Mouse (Mus musculus) liver, embryonic 14.5 days (tissue): ENCODE data around the gene Ascl2. TPM values are rescaled to one million over a fixed set of nuclear protein-coding genes. Genes with fewer than 3 reads are reported as not detected.

Source experiments
- ATAC-seq: fragments of 200-750 bp; cut with Nextera tagmentation; 2 replicates; pipeline ENCODE4 v1.8.0; 2017; ENCODE audit warnings: moderate number of reproducible peaks, mild to moderate bottlenecking, moderate library complexity; ENCODE audit not compliant: insufficient read depth
- DNase-seq, 3 experiments: peaks; one replicate each; pipeline ENCODE4 v3.0.0-alpha.2; 2012 to 2013; ENCODE audit warnings: low read depth in 3 of 3, low spot score in 3 of 3
- H3K27ac ChIP-seq: fragments of 300-500 bp; sonication (generic); 2 replicates; pipeline ENCODE4 v1.5.1; 2014; ENCODE audit warnings: moderate library complexity, mild to moderate bottlenecking, control low read depth, inconsistent platforms
- H3K27me3 ChIP-seq: fragments of 300-500 bp; sonication (generic); 2 replicates; pipeline ENCODE4 v1.6.1; 2014; ENCODE audit warnings: mild to moderate bottlenecking, low read length, moderate library complexity; ENCODE audit not compliant: control insufficient read depth, insufficient read depth
- H3K36me3 ChIP-seq: fragments of 300-500 bp; sonication (generic); replicated peaks from 2 replicates; pipeline ENCODE4 v1.6.1; 2014; ENCODE audit warnings: low read depth; ENCODE audit not compliant: control insufficient read depth, insufficient read depth
- H3K4me1 ChIP-seq, 2 experiments: fragments of 200-500 bp in 1 of 2; fragments of 300-500 bp in 1 of 2; sonication (generic) in 1 of 2; replicated peaks; 2 replicates each; pipeline ENCODE4 v1.6.1; 2012 to 2014; ENCODE audit warnings: antibody characterized with exemption in 1 of 2, inconsistent platforms in 1 of 2, low read length in 1 of 2; ENCODE audit not compliant: control insufficient read depth in 2 of 2, insufficient read depth in 2 of 2
- H3K4me2 ChIP-seq: fragments of 300-500 bp; sonication (generic); 2 replicates; pipeline ENCODE4 v1.6.1; 2014; ENCODE audit warnings: low read depth, mild to moderate bottlenecking, control low read depth, moderate library complexity
- H3K4me3 ChIP-seq, 2 experiments: fragments of 200-500 bp in 1 of 2; fragments of 300-500 bp in 1 of 2; sonication (generic) in 1 of 2; 2 replicates each; pipeline ENCODE4 v1.5.1; 2012 to 2014; ENCODE audit warnings: low read depth in 2 of 2, low read length in 2 of 2, mild to moderate bottlenecking in 2 of 2, control low read depth in 1 of 2, inconsistent platforms in 1 of 2, moderate library complexity in 1 of 2; ENCODE audit not compliant: insufficient read depth in 1 of 2
- H3K9ac ChIP-seq: fragments of 300-500 bp; sonication (generic); replicated peaks from 2 replicates; pipeline ENCODE4 v1.6.1; 2014; ENCODE audit warnings: mild to moderate bottlenecking, control low read depth, moderate library complexity
- H3K9me3 ChIP-seq: fragments of 300-500 bp; sonication (generic); 2 replicates; pipeline ENCODE4 v1.6.1; 2016; ENCODE audit warnings: low read length, mixed read lengths; ENCODE audit not compliant: control insufficient read depth
- CTCF ChIP-seq: IDR thresholded peaks from 2 replicates; pipeline ENCODE4 v1.5.1; 2016; ENCODE audit warnings: antibody characterized with exemption, low read depth, control low read depth
- EP300 ChIP-seq: IDR thresholded peaks from 2 replicates; pipeline ENCODE4 v1.6.1; 2016; ENCODE audit warnings: antibody characterized with exemption, low read depth
- WGBS: fragments of 180-500 bp; shearing (Covaris S2); extraction: QIAGEN DNeasy Blood & Tissue Kit; methylation state at CpG from one replicate; pipeline ENCODE4 v1.1.7; 2014; ENCODE audit not compliant: insufficient replicate concordance; 5-methylcytosine and 5-hydroxymethylcytosine counted together
- polyA plus RNA-seq, 2 experiments: library from polyadenylated mRNA; depleted of rRNA in 1 of 2; stranded (reverse) in 1 of 2; unstranded in 1 of 2; fragments of >200 nt; fragmentation: Nextera tagmentation in 1 of 2; extraction: Ambion mirVana in 1 of 2; gene quantifications; 2 replicates each; pipeline versions ENCODE4 v1.2.1 to v1.2.3; 2012 to 2014

Gene Ascl2
- polyA plus RNA-seq, 2 experiments, result 0.30 to 0.36 TPM

- no peak for TF ChIP-seq EP300
- TF ChIP-seq CTCF, result no peak
- Histone ChIP-seq H3K9me3 (no peaks in the 10 kb centered on the region), H3K4me1 (peaks cover 23 to 46% of the 10 kb centered on the region in 2 experiments), H3K36me3 (peaks cover 15% of the 10 kb centered on the region), H3K9ac (peak overlapping the region; percentile 100), H3K4me3 (peak overlapping the region; percentile 87 to 94), H3K27ac (peak overlapping the region; percentile 100), H3K4me2 (peak overlapping the region; percentile 99), H3K27me3 (no peaks in the 10 kb centered on the region)
- ATAC-seq (no peak), DNase-seq (peak in 1 of 3 experiments; percentile 37)
- 9% methylated on average over 8 of the region's 8 CpGs for WGBS
Observed at GRCm38 (mm10) chr7:143006756-143007598, 37.9 kb upstream of the Ascl2 start.

DNA sequence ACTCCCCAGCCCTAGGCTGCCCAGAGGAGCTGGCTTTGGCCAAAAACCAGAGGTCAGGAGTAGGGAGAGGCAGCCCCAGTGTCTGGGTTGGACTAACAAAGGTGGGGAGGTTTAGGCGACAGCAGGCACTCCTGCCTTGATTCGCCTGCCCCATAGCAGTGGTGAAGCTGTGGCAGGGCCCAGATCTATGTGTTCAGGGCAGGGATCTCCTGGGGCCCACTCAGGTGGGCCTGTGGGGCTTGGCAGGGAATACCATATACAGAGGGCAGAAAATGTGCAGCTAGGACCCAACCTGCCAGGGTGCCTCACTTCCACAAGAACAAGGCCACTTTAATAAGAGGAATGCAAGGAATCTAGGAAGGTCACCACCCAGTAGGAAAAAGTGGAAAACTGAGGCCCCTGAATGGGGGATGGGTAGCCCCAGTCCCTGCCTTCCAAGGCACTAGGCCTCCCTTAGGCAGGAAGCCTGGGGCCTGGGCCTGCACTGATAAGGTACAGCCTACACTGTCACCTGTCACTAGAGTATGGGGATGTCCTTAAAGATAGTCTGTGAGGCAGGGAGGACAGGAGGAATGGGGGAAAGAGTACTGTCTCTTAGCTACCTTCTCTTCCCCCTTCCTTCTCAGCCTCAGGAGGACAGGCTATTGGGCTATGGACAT, 37.2 kb upstream of the Ascl2 start:
- TF ChIP-seq EP300 (peak; percentile 91), CTCF (no peak)
- peak overlapping the region; percentile 100 for H3K27ac ChIP-seq
- WGBS, result 5% methylated on average over 2 of the region's 2 CpGs
- no peaks in the 10 kb centered on the region for H3K9me3 ChIP-seq
- H3K27me3 ChIP-seq, result no peaks in the 10 kb centered on the region
- H3K4me3 ChIP-seq, result peak overlapping the region; percentile 87 to 94
- peaks cover 15% of the 10 kb centered on the region for H3K36me3 ChIP-seq
- ATAC-seq, result peak; percentile 79
- H3K4me2 ChIP-seq, result peak overlapping the region; percentile 99
- DNase-seq, result peak; percentile 82 to 85 (median 84)
- H3K4me1 ChIP-seq, result peaks cover 23 to 46% of the 10 kb centered on the region in 2 experiments
- H3K9ac ChIP-seq, result peak overlapping the region; percentile 100

- DNase-seq (peak; percentile 67 to 70 (median 68)), ATAC-seq (peak; percentile 70)
- H3K27ac ChIP-seq, result peak overlapping the region; percentile 100
- TF ChIP-seq CTCF (no peak; the same call in 1 of the 2 replicates), EP300 (peak; percentile 54)
- no peaks in the 10 kb centered on the region for H3K9me3 ChIP-seq
- WGBS, result 6% methylated on average over 6 of the region's 6 CpGs
- H3K4me1 ChIP-seq, result peaks cover 23 to 46% of the 10 kb centered on the region in 2 experiments
- H3K4me2 ChIP-seq, result peak overlapping the region; percentile 99
- H3K36me3 ChIP-seq, result peaks cover 15% of the 10 kb centered on the region
- H3K9ac ChIP-seq, result peak overlapping the region; percentile 100
- H3K4me3 ChIP-seq, result peak overlapping the region; percentile 87 to 94
- H3K27me3 ChIP-seq, result no peaks in the 10 kb centered on the region
Observed at GRCm38 (mm10) chr7:143005344-143006096, 36.5 kb upstream of the Ascl2 start.

DNA sequence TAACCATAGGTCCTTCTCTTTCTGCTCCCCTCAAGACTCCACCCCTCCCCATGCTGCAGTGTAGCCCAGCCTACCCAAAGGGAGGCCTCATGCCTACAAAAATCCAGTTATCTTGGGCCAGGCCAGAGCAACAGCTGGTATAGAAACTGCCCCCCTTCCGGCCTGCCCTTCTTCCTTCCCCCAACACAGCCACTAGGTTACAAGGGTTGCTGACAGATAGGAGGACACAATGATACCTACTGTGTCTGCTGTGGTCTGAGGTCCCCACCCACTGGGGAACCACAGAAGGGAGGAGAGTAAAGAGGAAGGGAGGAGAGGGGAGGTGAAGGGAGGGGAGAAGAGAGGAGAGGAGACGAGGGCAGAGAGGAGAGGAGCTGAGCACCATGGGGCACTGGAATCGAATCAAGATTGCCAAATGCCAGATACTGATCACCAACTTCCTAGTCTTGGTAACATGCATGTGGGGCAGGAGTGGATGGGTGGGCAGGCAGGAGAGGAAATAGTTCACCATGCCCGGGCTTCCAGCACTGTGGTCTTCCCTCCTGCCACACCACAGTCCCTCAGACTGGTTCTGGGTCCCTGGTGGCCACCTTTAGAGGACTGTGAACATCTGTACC, 35.8 kb upstream of the Ascl2 start, which contains the start of gene Tspan32:
Gene Tspan32, plus strand, starts transcription at position 320 of the 617 bp plus-strand sequence.
- H3K9ac ChIP-seq, result peak within 1 kb of the TSS; percentile 100

More for the DNA sequence above, 35.8 kb upstream of the Ascl2 start, which contains the start of gene Tspan32:
- no peaks in the 10 kb centered on the region for H3K27me3 ChIP-seq
- H3K27ac ChIP-seq, result peak within 1 kb of the TSS; percentile 100
- H3K9me3 ChIP-seq, result no peaks in the 10 kb centered on the region
- H3K4me3 ChIP-seq, result peak within 1 kb of the TSS; percentile 87 to 94
- H3K4me1 ChIP-seq, result peaks cover 23 to 45% of the 10 kb centered on the region in 2 experiments
- peak within 1 kb of the TSS; percentile 99 for H3K4me2 ChIP-seq
- WGBS, result 4% methylated on average over 4 of the region's 4 CpGs
- peaks cover 15% of the 10 kb centered on the region for H3K36me3 ChIP-seq
- ATAC-seq, result peak; percentile 58
- peak; percentile 69 to 77 (median 71) for DNase-seq
- TF ChIP-seq EP300 (peak; percentile 60; the same call in 1 of the 2 replicates), CTCF (peak; percentile 28; the same call in 1 of the 2 replicates)
